Mouse (Mus musculus) heart, postnatal 0 days (tissue): Measurements from ENCODE around the gene Serac1.

ENCODE experiments used
- CTCF ChIP-seq: IDR thresholded peaks from 2 replicates; pipeline ENCODE4 v1.5.1; 2016; ENCODE audit warnings: antibody characterized with exemption, control low read depth, low read depth
- EP300 ChIP-seq: IDR thresholded peaks from 2 replicates; pipeline ENCODE4 v1.6.1; 2016; ENCODE audit warnings: antibody characterized with exemption, low read depth

GRCm38 (mm10) chr17:6106361-6107014 lies 26.9 kb upstream of the Serac1 start, which contains the start of gene Tulp4:
- TF ChIP-seq CTCF, result no peak
- no peak for TF ChIP-seq EP300
